Mouse (Mus musculus) thymus, adult 2 months (tissue): ENCODE measurements at regions not wholly inside any gene's neighbourhood (a gene's known extent, or its start where the extent isn't known, plus 50 kb on each side); places are given as distances from the start of the nearest gene placed in this dataset.

Experiments used
- DNase-seq: peaks from one replicate; pipeline ENCODE4 v3.0.0; 2021
- H3K27ac ChIP-seq: fragments of 200-500 bp; 2 replicates; pipeline ENCODE4 v1.5.1; 2012; ENCODE audit warnings: low read length, control low read depth; ENCODE audit not compliant: control insufficient read depth, insufficient read depth
- H3K27me3 ChIP-seq: fragments of 200-500 bp; 2 replicates; pipeline ENCODE4 v1.6.1; 2012; ENCODE audit warnings: mild to moderate bottlenecking, low read length, moderate library complexity, mixed read lengths; ENCODE audit not compliant: control insufficient read depth, insufficient read depth
- H3K36me3 ChIP-seq: fragments of 200-500 bp; 2 replicates; pipeline ENCODE4 v1.6.1; 2012; ENCODE audit warnings: mild to moderate bottlenecking, low read length, moderate library complexity; ENCODE audit not compliant: control insufficient read depth, insufficient read depth
- H3K4me1 ChIP-seq: fragments of 200-500 bp; replicated peaks from 2 replicates; pipeline ENCODE4 v1.6.1; 2012; ENCODE audit warnings: low read length; ENCODE audit not compliant: control insufficient read depth, insufficient read depth
- H3K4me3 ChIP-seq: fragments of 200-500 bp; 2 replicates; pipeline ENCODE4 v1.5.1; 2012; ENCODE audit warnings: mild to moderate bottlenecking, low read length, control low read depth, moderate library complexity; ENCODE audit not compliant: control insufficient read depth, insufficient read depth
- CTCF ChIP-seq: fragments of 200-500 bp; IDR thresholded peaks from 2 replicates; pipeline ENCODE4 v1.5.1; 2012; ENCODE audit warnings: mild to moderate bottlenecking, control low read depth, low read length, moderate library complexity, borderline replicate concordance; ENCODE audit not compliant: control insufficient read depth, poor library complexity, insufficient read depth; ENCODE audit errors: extremely low read depth
- POLR2A ChIP-seq: fragments of 200-500 bp; IDR thresholded peaks from 2 replicates; pipeline ENCODE4 v1.6.1; 2012; ENCODE audit warnings: mild to moderate bottlenecking, low read length, control low read depth, moderate library complexity; ENCODE audit not compliant: control insufficient read depth, poor library complexity, insufficient read depth; ENCODE audit errors: extremely low read depth
- WGBS: fragments of 180-500 bp; shearing (Covaris S2); methylation state at CpG from one replicate; pipeline ENCODE4 v1.1.7; 2018; 5-methylcytosine and 5-hydroxymethylcytosine counted together

- no peak overlapping the region for H3K27ac ChIP-seq
- no peaks in the 10 kb centered on the region for H3K36me3 ChIP-seq
- WGBS = 59% methylated on average over 2 of the region's 2 CpGs
- H3K4me1 ChIP-seq = no peaks in the 10 kb centered on the region
- H3K27me3 ChIP-seq = no peaks in the 10 kb centered on the region
- no peak for DNase-seq
- no peak overlapping the region for H3K4me3 ChIP-seq
- TF ChIP-seq POLR2A (no peak), CTCF (no peak)
These were observed 187.3 kb downstream of the Car2 start for GRCm38 (mm10) chr3:15073405-15073804.

DNA sequence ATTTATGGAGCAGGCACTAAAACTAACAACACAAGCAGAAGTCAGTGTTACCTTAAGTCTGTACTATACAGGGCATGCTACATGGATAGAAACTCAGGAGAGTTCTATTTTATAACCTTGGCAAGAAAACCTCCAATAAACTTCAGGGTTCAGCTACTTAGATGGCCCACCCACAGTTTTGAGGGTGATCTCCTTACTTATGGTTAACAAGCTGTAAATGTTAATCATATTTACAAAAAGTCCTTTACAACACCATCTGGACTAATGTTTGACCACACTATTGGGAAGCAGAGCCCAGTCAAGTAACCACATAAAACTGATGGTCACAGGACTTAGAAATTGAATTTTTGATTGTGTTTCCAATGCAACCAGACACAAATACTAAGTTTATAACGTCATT lies 187.8 kb downstream of the Car2 start:
- TF ChIP-seq POLR2A (no peak), CTCF (no peak)
- Histone ChIP-seq H3K27ac (no peak overlapping the region), H3K4me3 (no peak overlapping the region), H3K4me1 (no peaks in the 10 kb centered on the region), H3K27me3 (no peaks in the 10 kb centered on the region), H3K36me3 (no peaks in the 10 kb centered on the region)
- 88% methylated on average over 1 of the region's 1 CpGs for WGBS
- DNase-seq = no peak

DNA sequence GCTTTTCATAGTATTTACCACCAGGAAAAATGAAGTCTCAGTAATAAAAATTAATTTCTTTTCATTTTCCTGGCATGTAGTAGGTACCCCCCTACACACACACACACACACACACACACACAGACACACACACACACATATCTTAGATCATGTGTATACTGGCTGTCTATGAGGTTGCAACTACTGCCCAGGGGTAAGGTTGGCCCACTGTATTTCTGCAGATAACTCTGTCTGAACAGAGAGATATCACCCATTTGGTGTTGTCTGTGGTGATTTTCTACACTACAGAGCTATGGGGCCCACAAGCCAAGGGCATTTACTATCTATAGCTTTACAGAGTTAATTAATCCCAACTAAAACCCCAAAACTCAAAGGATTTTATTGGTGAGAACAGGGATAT lies 188.9 kb downstream of the Car2 start:
- H3K27me3 ChIP-seq = no peaks in the 10 kb centered on the region
- no peak overlapping the region for H3K4me3 ChIP-seq
- no peaks in the 10 kb centered on the region for H3K4me1 ChIP-seq
- TF ChIP-seq POLR2A (no peak), CTCF (no peak)
- DNase-seq = no peak
- H3K27ac ChIP-seq = no peak overlapping the region
- H3K36me3 ChIP-seq = no peaks in the 10 kb centered on the region

- no peak for DNase-seq
- Histone ChIP-seq H3K4me3 (no peak overlapping the region), H3K4me1 (no peaks in the 10 kb centered on the region), H3K36me3 (no peaks in the 10 kb centered on the region), H3K27ac (no peak overlapping the region), H3K27me3 (no peaks in the 10 kb centered on the region)
- 82% methylated on average over 1 of the region's 1 CpGs for WGBS
- TF ChIP-seq CTCF = no peak
- TF ChIP-seq POLR2A = no peak
These were observed 204.1 kb downstream of the Car2 start for GRCm38 (mm10) chr3:15090124-15090523.

DNA sequence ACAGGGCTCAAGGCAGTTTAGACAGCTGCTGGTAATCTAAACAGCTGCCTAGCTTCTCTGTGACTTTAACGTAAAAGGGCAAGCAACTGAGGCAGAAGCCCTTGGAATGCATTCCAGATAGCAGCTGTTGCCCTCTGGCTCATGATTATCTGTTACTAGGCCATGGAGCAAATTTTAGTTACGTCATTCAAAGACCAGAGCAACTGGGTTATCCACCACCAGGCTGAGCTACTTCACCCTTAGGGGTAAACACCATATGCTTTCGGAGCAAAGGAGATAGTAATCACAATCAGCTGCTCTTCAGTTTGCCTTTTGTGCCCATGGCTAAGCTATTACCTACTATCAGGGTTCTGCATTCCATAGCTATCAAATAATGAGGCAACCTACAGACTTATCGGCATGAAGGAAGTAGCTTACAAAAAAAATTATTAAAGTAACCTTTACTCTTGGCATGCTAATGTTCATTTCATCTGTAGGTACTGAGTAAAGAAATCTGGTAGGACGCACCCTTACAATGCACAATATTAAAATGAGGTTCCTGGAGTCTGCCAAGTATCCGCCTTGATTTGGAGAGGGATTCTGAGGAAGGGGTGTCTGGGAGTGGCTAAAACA lies 212.2 kb downstream of the Car2 start:
- Histone ChIP-seq H3K4me1 (no peaks in the 10 kb centered on the region), H3K36me3 (no peaks in the 10 kb centered on the region), H3K27me3 (no peaks in the 10 kb centered on the region), H3K27ac (no peak overlapping the region), H3K4me3 (no peak overlapping the region)
- TF ChIP-seq CTCF = no peak
- no peak for TF ChIP-seq POLR2A
- DNase-seq = no peak
- WGBS = 96% methylated on average over 6 of the region's 6 CpGs

GRCm38 (mm10) chr3:15098981-15099380 lies 212.9 kb downstream of the Car2 start:
- DNase-seq = no peak
- TF ChIP-seq POLR2A (no peak), CTCF (no peak)
- Histone ChIP-seq H3K4me3 (no peak overlapping the region), H3K4me1 (peaks cover under 1% of the 10 kb centered on the region; the same call in 1 of the 2 replicates), H3K36me3 (no peaks in the 10 kb centered on the region), H3K27ac (no peak overlapping the region), H3K27me3 (no peaks in the 10 kb centered on the region)

DNA sequence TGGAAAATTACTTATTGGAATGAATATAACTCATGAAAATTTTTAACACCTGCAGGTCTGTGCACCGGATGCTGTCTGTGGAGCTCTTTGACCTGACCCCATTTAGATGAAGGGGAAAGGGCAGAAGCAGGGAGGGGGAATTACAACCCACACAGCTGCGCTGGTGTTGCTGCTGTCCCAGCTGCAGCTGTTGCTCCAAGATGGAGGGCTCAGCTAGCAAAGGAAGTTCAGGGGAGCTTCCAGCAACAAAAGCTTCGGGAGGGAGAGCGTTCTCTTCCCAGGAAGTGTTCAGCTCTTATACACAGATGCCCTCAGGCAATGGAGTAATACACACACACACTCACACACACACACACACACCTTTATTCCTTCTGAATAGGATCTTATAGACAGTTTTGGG lies 219.6 kb downstream of the Car2 start:
- peaks cover 13% of the 10 kb centered on the region for H3K4me1 ChIP-seq
- no peaks in the 10 kb centered on the region for H3K27me3 ChIP-seq
- TF ChIP-seq CTCF = no peak
- TF ChIP-seq POLR2A = no peak
- H3K27ac ChIP-seq = peak overlapping the region; percentile 91
- peak; percentile 56 for DNase-seq
- 47% methylated on average over 4 of the region's 4 CpGs for WGBS
- H3K4me3 ChIP-seq = no peak overlapping the region
- H3K36me3 ChIP-seq = no peaks in the 10 kb centered on the region
